Mouse (Mus musculus) sigmoid colon, adult 10 weeks (tissue): Measurements from ENCODE around the gene Ppp1r37. TPM values are rescaled to one million over a fixed set of nuclear protein-coding genes. Genes with fewer than 3 reads are reported as not detected.

ENCODE experiments used
- polyA plus RNA-seq: library from polyadenylated mRNA; stranded (reverse); fragments of 350-450 nt; fragmentation: Illumina TruSeq; extraction: RNeasy Lipid Tissue Mini Kit (QIAGEN cat#74804); gene quantifications from one replicate; pipeline ENCODE4 v1.2.3, GENCODE M21; 2014; ENCODE audit warnings: low read depth, low replicate concordance

Gene Ppp1r37
- 0.66 TPM for polyA plus RNA-seq

GRCm38 (mm10) chr7:19562643-19563410 is at the start of gene Ppp1r37:
Gene Ppp1r37, minus strand, starts transcription at chr7:19563076.

GRCm38 (mm10) chr7:19603849-19604605 is 41.2 kb upstream of the Ppp1r37 start, which contains the start of gene Clasrp:
Gene Clasrp, minus strand, starts transcription at chr7:19604486.

GRCm38 (mm10) chr7:19577141-19577852 is 14.4 kb upstream of the Ppp1r37 start, which contains the start of the genes Zfp296 and Gemin7:
Gene Zfp296, plus strand, starts transcription at chr7:19577287.
Gene Gemin7, minus strand, starts transcription at chr7:19577595.

GRCm38 (mm10) chr7:19517652-19518365 is 45.1 kb downstream of the Ppp1r37 start, which contains the start of gene Nkpd1:
Gene Nkpd1, plus strand, starts transcription at chr7:19517838.

GRCm38 (mm10) chr7:19508150-19508923 is 54.5 kb downstream of the Ppp1r37 start, which contains the start of the genes Bloc1s3 and Trappc6a:
Gene Bloc1s3, minus strand, starts transcription at chr7:19508367.
Gene Trappc6a, plus strand, starts transcription at chr7:19508395.

Other genes starting within 250 kb of the Ppp1r37 start
- 0.63 TPM for gene Ercc1, start 218.3 kb downstream of the Ppp1r37 start, polyA plus RNA-seq
- 0.95 TPM for gene Cd3eap, start 203.6 kb downstream of the Ppp1r37 start, polyA plus RNA-seq
- not detected for gene Ppp1r13l, start 203.3 kb downstream of the Ppp1r37 start, polyA plus RNA-seq
- 1.1 TPM for gene Ercc2, start 181.1 kb downstream of the Ppp1r37 start, polyA plus RNA-seq
- not detected for gene Klc3, start 159.0 kb downstream of the Ppp1r37 start, polyA plus RNA-seq
- not detected for gene Ckm, start 158.3 kb downstream of the Ppp1r37 start, polyA plus RNA-seq
- gene Mark4, start 104.3 kb downstream of the Ppp1r37 start, polyA plus RNA-seq: 1.7 TPM
- not detected for gene Exoc3l2, start 99.7 kb downstream of the Ppp1r37 start, polyA plus RNA-seq
- 4.9 TPM for gene Bloc1s3, start 54.7 kb downstream of the Ppp1r37 start, polyA plus RNA-seq
- not detected for gene Trappc6a, start 54.7 kb downstream of the Ppp1r37 start, polyA plus RNA-seq
- not detected for gene Nkpd1, start 45.2 kb downstream of the Ppp1r37 start, polyA plus RNA-seq
- gene Zfp296, start 14.2 kb upstream of the Ppp1r37 start, polyA plus RNA-seq: not detected
- gene Gemin7, start 14.5 kb upstream of the Ppp1r37 start, polyA plus RNA-seq: 12.7 TPM
- gene Clasrp, start 41.4 kb upstream of the Ppp1r37 start, polyA plus RNA-seq: 7.1 TPM
- 5.0 TPM for gene Relb, start 66.4 kb upstream of the Ppp1r37 start, polyA plus RNA-seq
- gene Clptm1, start 102.0 kb upstream of the Ppp1r37 start, polyA plus RNA-seq: 24.0 TPM
- gene Apoc2, start 114.9 kb upstream of the Ppp1r37 start, polyA plus RNA-seq: not detected
- 0.98 TPM for gene Gm44805, start 118.3 kb upstream of the Ppp1r37 start, polyA plus RNA-seq
- not detected for gene Apoc4, start 118.4 kb upstream of the Ppp1r37 start, polyA plus RNA-seq
- gene Apoc1, start 129.6 kb upstream of the Ppp1r37 start, polyA plus RNA-seq: not detected
- 3.8 TPM for gene Apoe, start 136.1 kb upstream of the Ppp1r37 start, polyA plus RNA-seq
- gene Tomm40, start 152.4 kb upstream of the Ppp1r37 start, polyA plus RNA-seq: 0.82 TPM
- 5.2 TPM for gene Nectin2, start 187.4 kb upstream of the Ppp1r37 start, polyA plus RNA-seq
- not detected for gene Bcam, start 207.9 kb upstream of the Ppp1r37 start, polyA plus RNA-seq
- 5.7 TPM for gene Cblc, start 233.7 kb upstream of the Ppp1r37 start, polyA plus RNA-seq